Mouse (Mus musculus) embryo, embryonic 11 days (tissue): ENCODE results near the gene Gm45234.

Experiments used
- DNase-seq: peaks from one replicate; pipeline ENCODE4 v3.0.0-alpha.2; 2015

Gm45234 gene

DNA sequence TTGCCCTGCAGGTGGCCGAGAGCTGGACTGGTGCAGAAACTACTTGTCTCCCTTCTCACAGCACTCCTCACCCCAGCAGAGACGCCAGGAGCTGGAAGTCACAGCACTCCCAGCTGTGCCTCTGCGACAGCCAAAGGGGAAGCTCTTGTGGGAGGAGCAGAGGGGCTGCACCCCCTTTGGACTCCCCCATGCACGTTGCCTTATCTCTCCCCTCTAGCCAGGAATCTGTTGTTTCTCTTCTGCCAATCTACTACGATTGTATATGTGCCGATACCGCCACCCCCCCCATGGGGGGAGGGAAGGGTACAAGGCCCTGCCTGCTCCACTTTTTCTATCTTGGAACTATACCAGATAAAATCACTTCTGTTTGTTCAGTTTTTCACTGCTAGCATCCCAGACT, 52.0 kb downstream of the Gm45234 start:
- DNase-seq: no peak

- peak; percentile 73 for DNase-seq
Observed at GRCm38 (mm10) chr6:124702784-124703103, 53.1 kb downstream of the Gm45234 start.

GRCm38 (mm10) chr6:124702102-124702783, 53.6 kb downstream of the Gm45234 start:
- DNase-seq: no peak

DNA sequence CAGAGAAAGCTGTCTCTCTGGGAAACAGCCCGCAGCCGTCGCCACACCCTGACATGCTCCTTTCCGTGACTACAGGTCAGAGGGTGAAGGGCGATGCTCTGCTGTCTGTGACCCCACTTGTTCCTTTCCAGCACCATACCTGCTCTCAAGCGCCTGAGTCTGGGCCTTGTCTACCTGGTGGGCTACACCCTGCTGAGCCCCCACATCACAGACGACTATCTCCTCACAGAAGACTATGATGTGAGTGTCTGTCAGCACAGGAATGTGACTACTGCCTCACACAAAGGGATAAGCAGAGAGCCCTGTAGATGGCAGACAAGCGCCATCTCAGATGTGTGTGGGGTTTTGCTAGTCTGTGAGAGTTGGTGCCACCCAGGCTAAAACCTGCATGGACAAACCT, 54.5 kb downstream of the Gm45234 start:
- no peak for DNase-seq

DNA sequence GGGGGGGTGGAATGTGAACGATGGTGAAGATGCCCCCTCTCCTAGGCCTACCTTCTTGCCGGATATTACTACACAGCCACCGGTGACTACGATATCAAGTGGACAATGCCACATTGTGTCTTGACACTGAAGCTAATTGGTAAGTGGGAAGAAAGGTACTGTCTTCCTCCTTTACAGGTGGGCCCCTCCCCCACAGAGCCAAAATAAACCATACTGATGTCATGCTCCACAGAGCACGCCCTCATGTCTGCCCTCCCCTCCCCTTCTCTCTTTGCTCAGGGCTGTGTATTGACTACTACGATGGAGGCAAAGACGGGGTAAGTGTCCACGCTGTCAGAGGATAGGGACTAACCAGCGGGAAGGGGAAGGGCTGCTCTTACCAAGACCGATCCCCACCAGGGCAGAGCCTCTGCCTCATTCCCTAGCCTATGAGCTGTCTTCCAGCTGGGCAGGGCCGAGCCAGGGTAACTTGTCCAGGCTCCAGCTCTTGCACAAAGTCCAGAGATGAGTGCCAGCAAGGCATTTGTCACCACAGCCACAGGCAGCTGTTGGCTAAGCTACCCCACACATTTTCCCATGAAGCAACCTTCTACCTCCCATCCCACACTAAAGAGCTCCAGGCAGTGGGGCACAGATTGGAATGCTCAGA, 55.7 kb downstream of the Gm45234 start:
- no peak for DNase-seq

- DNase-seq: no peak
Observed at GRCm38 (mm10) chr6:124699366-124699765, 56.5 kb downstream of the Gm45234 start.

DNA sequence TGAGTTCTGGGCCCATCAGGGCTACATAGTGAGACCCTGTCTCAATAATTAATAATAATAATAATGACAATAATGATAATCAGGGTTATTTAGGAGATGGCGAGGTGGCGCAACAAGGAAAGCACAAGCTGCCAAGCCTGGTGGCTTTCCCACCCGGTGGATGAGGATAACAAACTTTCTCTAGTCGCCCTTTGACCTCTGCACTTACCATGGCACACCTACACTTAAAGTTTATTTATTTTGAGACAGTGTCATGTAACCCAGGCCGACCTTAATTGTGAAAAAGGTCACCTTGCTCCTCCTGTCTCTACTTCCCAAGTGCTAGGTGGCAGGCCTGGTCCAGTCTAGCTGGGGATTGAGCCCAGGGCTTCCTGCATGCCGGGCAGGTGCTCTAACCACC, 57.1 kb downstream of the Gm45234 start:
- DNase-seq: no peak

DNA sequence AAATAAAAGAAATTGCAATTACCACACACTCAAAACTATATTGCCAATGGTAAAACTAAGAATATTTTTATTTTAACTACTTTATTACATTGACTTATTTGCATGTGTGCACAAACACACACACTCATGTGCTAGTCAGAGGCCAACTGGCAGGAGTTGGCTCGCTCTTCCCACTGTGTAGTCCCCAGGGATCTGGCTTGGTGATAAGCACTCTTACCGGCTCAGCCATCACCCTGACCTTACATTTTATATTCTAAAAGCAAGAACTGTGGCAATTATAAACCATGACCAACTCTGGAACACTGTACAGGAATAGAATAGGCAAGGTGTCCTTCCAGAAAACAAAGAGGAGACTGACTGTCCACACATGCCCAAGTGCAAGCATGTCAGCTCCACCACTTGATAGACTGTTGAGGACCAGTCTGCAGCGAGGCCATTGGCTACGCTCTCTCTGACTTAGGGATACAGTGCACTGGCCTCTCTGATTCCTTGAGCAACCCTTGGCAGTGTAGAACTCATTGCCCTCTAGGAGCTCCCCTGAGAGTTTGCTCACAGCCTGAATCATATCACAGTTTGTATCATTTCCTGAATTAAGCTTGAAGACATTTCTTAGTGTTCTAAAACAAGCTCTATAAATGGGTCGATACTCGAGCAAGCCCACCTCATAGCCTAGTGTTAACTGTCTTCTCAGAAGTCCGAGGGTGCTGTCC, 59.2 kb downstream of the Gm45234 start:
- no peak for DNase-seq

DNA sequence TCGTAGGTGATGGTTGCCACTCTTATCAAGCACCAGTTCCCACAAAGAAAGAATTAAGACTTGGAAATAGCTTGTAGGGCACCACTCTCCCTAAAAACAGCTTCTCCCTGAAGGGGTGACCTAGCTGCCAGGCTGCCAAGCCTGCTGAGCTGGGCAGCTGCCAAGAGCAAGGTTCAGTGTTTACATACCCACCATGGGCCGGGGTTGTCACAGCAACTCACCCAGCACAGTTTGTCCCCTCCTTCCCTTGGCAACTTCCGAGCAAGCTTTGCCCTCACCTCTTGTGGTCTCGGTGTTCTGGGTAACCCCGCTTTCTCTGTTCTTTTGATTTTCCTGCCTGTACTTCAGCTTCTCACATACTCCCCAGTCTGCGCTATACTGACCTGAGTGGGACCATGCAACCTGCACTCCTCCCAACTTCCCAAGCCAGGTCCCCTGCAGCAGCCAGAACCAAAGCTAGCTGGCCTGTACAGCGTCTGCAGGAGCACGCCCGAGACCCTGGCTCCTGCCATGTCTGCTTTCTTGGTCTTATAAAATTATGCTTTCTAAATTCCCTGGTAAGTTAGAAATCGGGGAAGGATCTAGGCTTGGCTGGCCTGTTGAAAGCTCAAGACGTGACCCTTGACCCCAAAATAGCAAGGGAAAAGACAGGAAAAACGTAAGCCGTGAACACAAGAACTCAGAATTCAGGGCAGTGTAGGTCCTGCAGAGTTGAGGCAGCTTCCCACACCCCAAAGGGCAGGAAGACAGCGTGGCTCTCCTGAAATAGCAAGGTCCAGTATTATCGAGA, 61.5 kb downstream of the Gm45234 start:
- DNase-seq: no peak

DNA sequence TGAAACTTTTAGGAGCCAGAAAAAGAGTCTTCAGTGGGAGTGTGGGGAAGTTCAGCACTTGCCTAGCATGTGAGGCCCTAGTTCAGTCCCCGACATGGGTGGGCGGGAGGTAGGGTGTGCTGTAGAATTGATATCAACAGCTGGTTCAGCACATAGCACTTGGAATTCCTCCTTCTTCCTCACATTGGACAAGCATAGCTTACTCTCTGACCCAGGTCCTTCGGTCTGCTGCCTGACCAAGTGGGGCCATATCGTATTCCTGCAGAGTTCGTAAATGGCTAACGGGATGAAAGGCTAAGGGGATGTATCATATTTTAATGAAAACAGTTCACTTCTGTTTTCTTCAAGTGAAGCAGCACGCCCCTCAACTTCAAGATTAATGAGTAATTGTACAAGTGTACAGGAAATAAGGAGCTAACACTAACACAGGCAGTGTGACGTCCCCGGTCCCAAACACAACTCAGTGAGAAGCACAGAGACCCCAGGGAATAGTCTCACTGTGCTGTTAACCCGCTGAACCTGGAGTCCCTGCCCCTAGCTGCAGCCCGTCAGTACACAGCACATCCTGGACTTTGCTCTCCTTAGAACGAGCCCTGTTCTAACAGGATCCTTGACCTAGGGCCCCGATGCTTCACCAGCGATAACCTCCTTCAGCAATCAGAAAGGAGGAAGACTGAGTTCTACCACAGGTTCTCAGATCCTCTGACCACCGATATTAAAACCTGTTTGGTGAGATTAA, 62.4 kb downstream of the Gm45234 start:
- no peak for DNase-seq

DNA sequence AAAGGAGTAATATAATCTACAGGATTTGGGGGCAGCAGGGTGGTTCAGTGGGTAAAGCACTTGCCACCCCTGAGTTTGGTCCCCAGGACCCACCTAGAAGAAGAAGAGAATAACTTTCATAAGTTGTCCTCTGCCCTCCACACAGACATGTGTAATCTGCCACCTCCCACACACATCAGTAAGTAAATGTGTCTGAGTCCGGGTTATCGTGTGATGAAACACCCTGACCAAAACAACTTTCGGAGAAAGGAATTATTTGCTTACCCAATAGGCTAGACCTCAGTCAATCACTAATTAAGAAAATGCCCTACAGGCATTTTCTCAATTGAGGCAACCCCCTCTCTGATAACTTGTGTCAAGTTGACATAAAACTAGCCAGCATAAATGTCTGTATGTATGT, 65.3 kb downstream of the Gm45234 start:
- no peak for DNase-seq
